Comparison of ENCODE assay signal across 35 mouse cellular contexts in the genomic region with DNA sequence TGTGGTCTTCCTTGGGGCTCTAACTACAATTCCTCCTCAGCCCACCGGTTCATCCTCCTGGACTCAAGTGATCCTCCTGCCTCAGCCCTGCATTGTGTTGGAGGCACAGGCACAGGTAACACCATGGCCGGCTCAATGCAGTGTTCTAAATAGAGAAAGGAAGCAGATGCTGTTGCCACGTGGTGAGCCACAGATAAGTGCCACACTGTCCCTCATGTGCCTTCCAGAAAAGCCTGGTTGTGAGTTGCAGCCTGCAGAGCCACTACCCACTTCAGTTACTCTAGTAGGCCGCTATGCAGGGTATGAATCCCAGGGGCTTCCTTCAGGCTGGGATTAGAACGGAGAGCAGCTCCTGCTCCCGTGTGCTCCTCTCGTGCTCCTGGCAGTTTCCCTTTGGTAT.
"Had no signal": no experiment of that assay in that cellular context is flagged by ENCODE, and none has a peak within 500 bp of the region (broad histone marks: within the 10 kb centered on the region; RNA-seq: fewer than 3 reads in every experiment).

No protein-coding gene starts in this region.

- H3K9me3 ChIP-seq: heart, embryonic 10.5 days; heart, embryonic 12.5 days; heart, embryonic 13.5 days; heart, embryonic 15.5 days; hindbrain, embryonic 10.5 days; hindbrain, embryonic 12.5 days; hindbrain, embryonic 13.5 days; hindbrain, embryonic 15.5 days; intestine, embryonic 15.5 days; kidney, embryonic 15.5 days had no signal

- H3K4me1 ChIP-seq: heart, embryonic 10.5 days; heart, embryonic 12.5 days; heart, embryonic 13.5 days; heart, embryonic 15.5 days; hindbrain, embryonic 10.5 days; hindbrain, embryonic 12.5 days; hindbrain, embryonic 13.5 days; hindbrain, embryonic 15.5 days; intestine, embryonic 15.5 days; kidney, embryonic 15.5 days had no signal

- H3K4me2 ChIP-seq: heart, embryonic 11.5 days; heart, embryonic 12.5 days; heart, embryonic 13.5 days; heart, embryonic 15.5 days; hindbrain, embryonic 12.5 days; hindbrain, embryonic 13.5 days; hindbrain, embryonic 14.5 days; hindbrain, embryonic 15.5 days; intestine, embryonic 15.5 days; kidney, embryonic 15.5 days had no signal

- DNase-seq: heart, postnatal 10 days; heart, postnatal 14 days; heart, postnatal 36 days; heart, postnatal 4 days; kidney, adult 11 months; kidney, adult 18-20 months; kidney, adult 2 months; kidney, adult 8-10 months; kidney, adult 9 months; kidney, postnatal 10 days; kidney, postnatal 14 days; kidney, postnatal 25 days; kidney, postnatal 36 days; kidney, postnatal 4 days; layer of hippocampus, adult 9-11 months; layer of hippocampus, postnatal 36 days had no signal

- H3K27ac ChIP-seq: heart, embryonic 10.5 days; heart, embryonic 13.5 days; heart, embryonic 15.5 days; hindbrain, embryonic 10.5 days; hindbrain, embryonic 12.5 days; hindbrain, embryonic 13.5 days; hindbrain, embryonic 14.5 days; hindbrain, embryonic 15.5 days; hindbrain, postnatal 0 days; intestine, embryonic 15.5 days; kidney, embryonic 15.5 days; kidney, postnatal 0 days; layer of hippocampus, adult 2 months had no signal

- H3K9ac ChIP-seq: heart, embryonic 12.5 days; heart, embryonic 13.5 days; heart, embryonic 15.5 days; hindbrain, embryonic 12.5 days; hindbrain, embryonic 13.5 days; hindbrain, embryonic 14.5 days; hindbrain, embryonic 15.5 days; intestine, embryonic 15.5 days; kidney, embryonic 15.5 days had no signal

- H3K36me3 ChIP-seq: heart, embryonic 10.5 days; heart, embryonic 12.5 days; heart, embryonic 13.5 days; heart, embryonic 15.5 days; hindbrain, embryonic 10.5 days; hindbrain, embryonic 12.5 days; hindbrain, embryonic 13.5 days; hindbrain, embryonic 15.5 days; intestine, embryonic 15.5 days; kidney, embryonic 15.5 days had no signal

- H3K4me3 ChIP-seq: heart, embryonic 10.5 days; heart, embryonic 12.5 days; heart, embryonic 13.5 days; heart, embryonic 15.5 days; hindbrain, embryonic 10.5 days; hindbrain, embryonic 12.5 days; hindbrain, embryonic 13.5 days; hindbrain, embryonic 15.5 days; intestine, embryonic 15.5 days; kidney, embryonic 15.5 days; layer of hippocampus, adult 2 months had no signal

- ATAC-seq: hindbrain, embryonic 16.5 days; hindbrain, postnatal 0 days; inflammation-experienced regulatory T-cells, adult 6 months; intestine, embryonic 15.5 days; intestine, embryonic 16.5 days; intestine, postnatal 0 days had no signal

- H3K27me3 ChIP-seq: heart, embryonic 12.5 days; heart, embryonic 13.5 days; heart, embryonic 15.5 days; hindbrain, embryonic 12.5 days; hindbrain, embryonic 13.5 days; hindbrain, embryonic 15.5 days; intestine, embryonic 15.5 days; kidney, embryonic 15.5 days had no signal
